Mouse (Mus musculus) C2C12 (cell line): ENCODE measurements around the gene Vwa1. TPM values are rescaled to one million over a fixed set of nuclear protein-coding genes. Genes with fewer than 3 reads are reported as not detected.

Source experiments
- H3K27me3 ChIP-seq: one replicate; pipeline ENCODE4 v1.6.1; 2011; ENCODE audit not compliant: control insufficient read depth, insufficient read depth, insufficient read length
- H3K36me3 ChIP-seq: one replicate; pipeline ENCODE4 v1.6.1; 2011; ENCODE audit not compliant: control insufficient read depth, insufficient read depth
- H3K4me3 ChIP-seq: one replicate; pipeline ENCODE4 v1.5.1; 2011; ENCODE audit warnings: mild to moderate bottlenecking, control low read depth; ENCODE audit not compliant: poor library complexity, insufficient read depth, severe bottlenecking
- H3K79me2 ChIP-seq: one replicate; pipeline ENCODE4 v1.6.1; 2011; ENCODE audit not compliant: control insufficient read depth, insufficient read depth
- H3K79me3 ChIP-seq: one replicate; pipeline ENCODE4 v1.6.1; 2011; ENCODE audit warnings: low read depth, control low read depth
- H3ac ChIP-seq: one replicate; pipeline ENCODE3; 2011; ENCODE audit warnings: low read depth; ENCODE audit not compliant: control insufficient read depth, insufficient read length
- CEBPB ChIP-seq: IDR thresholded peaks from one replicate; pipeline ENCODE4 v1.6.1; 2011; ENCODE audit warnings: low read depth, mild to moderate bottlenecking, control low read depth, moderate library complexity
- CTCF ChIP-seq: IDR thresholded peaks from one replicate; pipeline ENCODE4 v1.5.1; 2011; ENCODE audit not compliant: control insufficient read depth, insufficient read depth, insufficient read length
- FOSL1 ChIP-seq: IDR thresholded peaks from one replicate; pipeline ENCODE4 v1.8.0; 2011; ENCODE audit warnings: mild to moderate bottlenecking, low read length; ENCODE audit not compliant: poor library complexity, insufficient read depth, severe bottlenecking
- MAX ChIP-seq: IDR thresholded peaks from one replicate; pipeline ENCODE4 v1.6.1; 2011; ENCODE audit warnings: mild to moderate bottlenecking, control low read depth
- MYOD1 ChIP-seq: IDR thresholded peaks from one replicate; pipeline ENCODE4 v1.6.1; 2011; ENCODE audit warnings: low read depth; ENCODE audit not compliant: control insufficient read depth, insufficient read length
- MYOG ChIP-seq: IDR thresholded peaks from one replicate; pipeline ENCODE4 v1.6.1; 2011; ENCODE audit not compliant: control insufficient read depth, insufficient read length; ENCODE audit errors: extremely low read depth
- USF1 ChIP-seq: IDR thresholded peaks from one replicate; pipeline ENCODE4 v1.6.1; 2011; ENCODE audit warnings: low read depth, mild to moderate bottlenecking, control low read depth, moderate library complexity
- long read RNA-seq, 2 experiments: library from polyadenylated mRNA; unstranded; transcript quantifications; one replicate each; pipeline ENCODE4 v2.0.0; 2019 to 2020
- polyA plus RNA-seq: library from polyadenylated mRNA; unstranded; fragments of >200 nt; fragmentation: generic; extraction: Trizol; gene quantifications from one replicate; pipeline ENCODE4 v1.2.1, GENCODE M21; 2012; ENCODE audit warnings: missing spikeins

Gene Vwa1
- 1.0 TPM for polyA plus RNA-seq
- long read RNA-seq, experiment 1, transcript Vwa1-201 (4 exons, 3,623 nt) = major isoform, 10 of 14 reads
- long read RNA-seq, experiment 1, partial matches to known transcripts = 1 of 14 reads
- long read RNA-seq, experiment 1, other reads (novel, unspliced or antisense) = 3 of 14 reads
- long read RNA-seq, experiment 2, transcript Vwa1-201 (4 exons, 3,623 nt) = major isoform, 11 of 12 reads
- long read RNA-seq, experiment 2, partial matches to known transcripts = 0 of 12 reads
- long read RNA-seq, experiment 2, other reads (novel, unspliced or antisense) = 1 of 12 reads

- no peaks in the 10 kb centered on the region for H3K27me3 ChIP-seq
- TF ChIP-seq CTCF (no peak), CEBPB (no peak), MYOG (no peak), MAX (peak; percentile 61), FOSL1 (no peak)
- H3ac ChIP-seq = no peak within 1 kb of the TSS
- no peaks in the 10 kb centered on the region for H3K79me3 ChIP-seq
- H3K4me3 ChIP-seq = no peak within 1 kb of the TSS
- no peaks in the 10 kb centered on the region for H3K79me2 ChIP-seq
- no peaks in the 10 kb centered on the region for H3K36me3 ChIP-seq
Measured at GRCm38 (mm10) chr4:155774280-155774754, at the start of gene Vwa1. Gene Vwa1, minus strand, starts transcription at chr4:155774698.

GRCm38 (mm10) chr4:155823443-155823842 lies 48.9 kb upstream of the Vwa1 start:
- Histone ChIP-seq H3K79me2 (peaks cover 64% of the 10 kb centered on the region), H3K79me3 (peaks cover 36% of the 10 kb centered on the region), H3K36me3 (peaks cover 93% of the 10 kb centered on the region), H3K4me3 (no peak overlapping the region), H3ac (no peak overlapping the region), H3K27me3 (no peaks in the 10 kb centered on the region)
- TF ChIP-seq MYOD1 (no peak), USF1 (no peak), CTCF (no peak), FOSL1 (no peak), CEBPB (no peak), MAX (no peak), MYOG (no peak)

- Histone ChIP-seq H3K36me3 (peaks cover 97% of the 10 kb centered on the region), H3K79me2 (peaks cover 89% of the 10 kb centered on the region), H3K79me3 (peaks cover 58% of the 10 kb centered on the region), H3K27me3 (no peaks in the 10 kb centered on the region), H3ac (no peak overlapping the region), H3K4me3 (no peak overlapping the region)
- TF ChIP-seq USF1 (no peak), FOSL1 (no peak), CEBPB (no peak), MYOG (no peak), MAX (no peak), CTCF (no peak), MYOD1 (no peak)
Measured at GRCm38 (mm10) chr4:155821025-155821424, 46.5 kb upstream of the Vwa1 start.

- TF ChIP-seq MYOG = no peak
- no peak for TF ChIP-seq FOSL1
- TF ChIP-seq MAX = no peak
- no peak for TF ChIP-seq MYOD1
- no peak for TF ChIP-seq CTCF
- no peak for TF ChIP-seq USF1
- TF ChIP-seq CEBPB = no peak
Measured at GRCm38 (mm10) chr4:155817533-155817932, 43.0 kb upstream of the Vwa1 start.

GRCm38 (mm10) chr4:155812665-155813181 lies 38.2 kb upstream of the Vwa1 start:
- H3K27me3 ChIP-seq = no peaks in the 10 kb centered on the region
- H3K36me3 ChIP-seq = peaks cover 73% of the 10 kb centered on the region
- peak overlapping the region; percentile 55 for H3K4me3 ChIP-seq
- H3K79me2 ChIP-seq = peaks cover 73% of the 10 kb centered on the region
- TF ChIP-seq MYOG (no peak), USF1 (no peak), FOSL1 (no peak), MYOD1 (no peak), CEBPB (no peak), CTCF (no peak), MAX (no peak)
- H3ac ChIP-seq = peak overlapping the region; percentile 99
- peaks cover 47% of the 10 kb centered on the region for H3K79me3 ChIP-seq

More at GRCm38 (mm10) chr4:155817533-155817932, 43.0 kb upstream of the Vwa1 start:
- H3K79me2 ChIP-seq = peaks cover 99% of the 10 kb centered on the region
- H3K27me3 ChIP-seq = no peaks in the 10 kb centered on the region
- peaks cover 72% of the 10 kb centered on the region for H3K79me3 ChIP-seq
- H3K36me3 ChIP-seq = peaks cover 84% of the 10 kb centered on the region
- H3ac ChIP-seq = no peak overlapping the region
- H3K4me3 ChIP-seq = no peak overlapping the region

- Histone ChIP-seq H3K79me2 (peaks cover 72% of the 10 kb centered on the region), H3K36me3 (peaks cover 69% of the 10 kb centered on the region), H3K4me3 (peak within 1 kb of the TSS; percentile 55), H3K27me3 (no peaks in the 10 kb centered on the region), H3K79me3 (peaks cover 42% of the 10 kb centered on the region), H3ac (peak within 1 kb of the TSS; percentile 99)
- TF ChIP-seq MYOG (no peak), MAX (peak; percentile 88)
Measured at GRCm38 (mm10) chr4:155811929-155812664, 37.6 kb upstream of the Vwa1 start, which contains the start of gene Ccnl2. Gene Ccnl2, plus strand, starts transcription at chr4:155812489.
